Mouse (Mus musculus) lung, adult 2 months (tissue): ENCODE results near the gene 4933425L06Rik.

Experiments
- CTCF ChIP-seq: fragments of 200-500 bp; IDR thresholded peaks from 2 replicates; pipeline ENCODE4 v1.5.1; 2011; ENCODE audit warnings: mild to moderate bottlenecking, low read length, control low read depth; ENCODE audit not compliant: insufficient read depth
- POLR2A ChIP-seq: fragments of 200-500 bp; IDR thresholded peaks from 2 replicates; pipeline ENCODE4 v1.6.1; 2011; ENCODE audit warnings: low read depth, mild to moderate bottlenecking, control low read depth, low read length, borderline replicate concordance; ENCODE audit errors: extremely low read depth

DNA sequence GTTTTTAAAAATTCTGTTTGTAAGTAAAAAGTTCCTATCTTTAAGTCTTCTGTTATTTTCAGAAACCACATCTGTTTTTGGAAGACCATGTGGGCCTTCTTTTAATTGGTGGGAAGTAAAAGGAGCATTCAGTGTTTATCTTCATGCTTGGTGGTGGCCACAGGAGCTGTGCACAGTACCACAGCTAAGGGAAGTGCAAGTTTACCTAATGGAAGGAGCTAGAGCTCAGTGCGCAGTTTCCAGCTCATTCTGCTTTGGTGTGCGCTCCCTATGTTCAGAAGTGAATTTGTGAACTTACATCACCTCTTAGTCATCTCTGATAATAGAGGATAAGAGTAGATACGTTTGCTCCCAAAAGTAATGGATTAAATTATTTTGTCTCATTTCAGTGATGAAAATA, 40.2 kb downstream of the 4933425L06Rik start:
- TF ChIP-seq POLR2A (no peak), CTCF (no peak)
